Mouse (Mus musculus) C2C12 (cell line): ENCODE results near the gene Dram1. TPM values are rescaled to one million over a fixed set of nuclear protein-coding genes. Genes with fewer than 3 reads are reported as not detected.

Experiments
- H3K27me3 ChIP-seq: one replicate; pipeline ENCODE4 v1.6.1; 2011; ENCODE audit not compliant: control insufficient read depth, insufficient read depth, insufficient read length
- H3K36me3 ChIP-seq: one replicate; pipeline ENCODE4 v1.6.1; 2011; ENCODE audit not compliant: control insufficient read depth, insufficient read depth
- H3K4me3 ChIP-seq: one replicate; pipeline ENCODE4 v1.5.1; 2011; ENCODE audit warnings: mild to moderate bottlenecking, control low read depth; ENCODE audit not compliant: poor library complexity, insufficient read depth, severe bottlenecking
- H3K79me2 ChIP-seq: one replicate; pipeline ENCODE4 v1.6.1; 2011; ENCODE audit not compliant: control insufficient read depth, insufficient read depth
- H3K79me3 ChIP-seq: one replicate; pipeline ENCODE4 v1.6.1; 2011; ENCODE audit warnings: low read depth, control low read depth
- H3ac ChIP-seq: one replicate; pipeline ENCODE3; 2011; ENCODE audit warnings: low read depth; ENCODE audit not compliant: control insufficient read depth, insufficient read length
- CEBPB ChIP-seq: IDR thresholded peaks from one replicate; pipeline ENCODE4 v1.6.1; 2011; ENCODE audit warnings: low read depth, mild to moderate bottlenecking, control low read depth, moderate library complexity
- CTCF ChIP-seq: IDR thresholded peaks from one replicate; pipeline ENCODE4 v1.5.1; 2011; ENCODE audit not compliant: control insufficient read depth, insufficient read depth, insufficient read length
- FOSL1 ChIP-seq: IDR thresholded peaks from one replicate; pipeline ENCODE4 v1.8.0; 2011; ENCODE audit warnings: mild to moderate bottlenecking, low read length; ENCODE audit not compliant: poor library complexity, insufficient read depth, severe bottlenecking
- MAX ChIP-seq: IDR thresholded peaks from one replicate; pipeline ENCODE4 v1.6.1; 2011; ENCODE audit warnings: mild to moderate bottlenecking, control low read depth
- MYOD1 ChIP-seq: IDR thresholded peaks from one replicate; pipeline ENCODE4 v1.6.1; 2011; ENCODE audit warnings: low read depth; ENCODE audit not compliant: control insufficient read depth, insufficient read length
- MYOG ChIP-seq: IDR thresholded peaks from one replicate; pipeline ENCODE4 v1.6.1; 2011; ENCODE audit not compliant: control insufficient read depth, insufficient read length; ENCODE audit errors: extremely low read depth
- USF1 ChIP-seq: IDR thresholded peaks from one replicate; pipeline ENCODE4 v1.6.1; 2011; ENCODE audit warnings: low read depth, mild to moderate bottlenecking, control low read depth, moderate library complexity
- polyA plus RNA-seq: library from polyadenylated mRNA; unstranded; fragments of >200 nt; fragmentation: generic; extraction: Trizol; gene quantifications from one replicate; pipeline ENCODE4 v1.2.1, GENCODE M21; 2012; ENCODE audit warnings: missing spikeins

Dram1 gene
- polyA plus RNA-seq, 1 experiment, result 1.7 TPM

DNA sequence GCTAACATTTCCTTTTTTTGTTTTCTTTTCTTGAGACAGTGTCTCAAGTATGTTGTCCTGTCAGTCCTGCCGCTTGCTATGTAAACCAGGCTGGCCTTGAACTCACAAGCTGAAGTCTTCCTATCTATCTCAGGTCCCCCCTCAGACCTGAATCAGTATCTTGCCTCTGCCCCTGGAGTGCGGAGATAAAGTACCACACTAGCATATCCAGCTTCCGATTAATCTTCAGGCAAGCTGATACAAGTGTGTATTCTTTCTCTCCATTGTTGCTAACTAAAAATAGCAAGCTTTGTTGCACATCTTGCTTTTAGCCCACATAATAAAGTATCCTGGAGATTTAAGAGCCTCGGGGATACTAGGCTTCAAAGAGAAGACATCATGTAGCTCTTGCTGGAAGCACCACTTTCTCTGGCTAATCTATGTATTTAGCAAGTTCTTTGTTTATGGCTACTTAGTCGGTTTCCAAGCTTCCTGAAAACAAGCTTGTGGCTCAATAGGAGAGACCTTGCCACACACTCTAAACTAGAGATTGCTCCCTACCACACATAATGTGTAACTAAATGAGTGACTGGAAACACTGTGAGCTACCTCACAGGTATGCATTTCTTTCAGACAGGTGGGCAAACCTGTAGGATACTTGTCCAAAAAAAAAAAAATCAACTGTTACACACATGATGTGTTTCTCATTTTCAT is 27.3 kb downstream of the Dram1 start:
- Histone ChIP-seq H3K36me3 (no peaks in the 10 kb centered on the region), H3K79me3 (no peaks in the 10 kb centered on the region), H3K79me2 (no peaks in the 10 kb centered on the region), H3K4me3 (no peak overlapping the region), H3ac (no peak overlapping the region), H3K27me3 (no peaks in the 10 kb centered on the region)
- no peak for TF ChIP-seq CEBPB
- TF ChIP-seq CTCF, result no peak
- TF ChIP-seq MYOD1, result no peak
- TF ChIP-seq MAX, result no peak
- TF ChIP-seq USF1, result no peak
- TF ChIP-seq FOSL1, result no peak
- no peak for TF ChIP-seq MYOG

DNA sequence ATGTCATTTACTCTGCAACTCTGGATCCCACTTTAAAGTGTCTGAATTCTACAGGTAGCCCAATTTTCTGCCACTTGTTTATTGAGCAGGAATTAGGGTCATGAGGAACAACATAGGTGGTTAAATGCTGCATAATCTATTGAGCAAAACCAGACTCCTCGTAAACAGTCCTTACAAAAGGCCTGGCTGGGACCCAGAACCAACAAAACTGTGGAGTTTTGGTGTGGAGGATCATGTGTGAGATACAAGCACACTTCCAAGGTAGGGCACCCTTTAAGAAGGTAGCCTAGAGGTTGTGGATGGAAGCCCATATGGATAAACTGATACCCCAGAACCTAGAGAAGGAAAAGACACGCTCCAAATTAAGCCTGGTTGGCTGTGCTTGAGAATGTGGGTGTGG is 28.2 kb downstream of the Dram1 start:
- no peaks in the 10 kb centered on the region for H3K27me3 ChIP-seq
- no peaks in the 10 kb centered on the region for H3K36me3 ChIP-seq
- H3K79me2 ChIP-seq, result no peaks in the 10 kb centered on the region
- no peak for TF ChIP-seq CTCF
- TF ChIP-seq CEBPB, result no peak
- no peak for TF ChIP-seq FOSL1
- no peak for TF ChIP-seq MYOD1
- no peak for TF ChIP-seq MYOG
- no peak for TF ChIP-seq USF1
- no peak for TF ChIP-seq MAX
- no peak overlapping the region for H3K4me3 ChIP-seq
- no peaks in the 10 kb centered on the region for H3K79me3 ChIP-seq
- no peak overlapping the region for H3ac ChIP-seq

DNA sequence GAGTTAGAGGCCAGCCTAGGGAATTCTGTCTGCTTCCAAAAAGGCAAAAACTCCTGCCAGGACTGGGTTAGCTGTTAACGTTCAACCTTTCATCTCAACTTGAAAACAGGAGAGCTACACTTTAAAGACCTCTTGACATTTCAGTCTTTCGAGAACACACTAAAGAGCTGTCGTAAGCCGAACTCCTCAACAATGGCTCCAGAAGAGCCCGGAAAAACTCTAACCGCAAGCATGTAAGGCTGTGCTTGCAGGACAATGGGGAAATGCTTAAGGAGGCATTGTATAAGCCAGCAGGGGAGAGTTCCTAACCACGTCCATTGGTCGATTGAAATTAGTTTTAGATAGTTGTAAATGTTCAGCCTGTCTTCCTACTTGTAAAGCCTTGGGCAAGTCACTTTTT is 29.1 kb downstream of the Dram1 start:
- no peaks in the 10 kb centered on the region for H3K27me3 ChIP-seq
- no peaks in the 10 kb centered on the region for H3K36me3 ChIP-seq
- TF ChIP-seq CTCF, result no peak
- H3K79me3 ChIP-seq, result no peaks in the 10 kb centered on the region
- no peak overlapping the region for H3K4me3 ChIP-seq
- H3ac ChIP-seq, result no peak overlapping the region
- no peaks in the 10 kb centered on the region for H3K79me2 ChIP-seq

GRCm38 (mm10) chr10:88346454-88347245 is 32.2 kb downstream of the Dram1 start:
- Histone ChIP-seq H3K79me2 (no peaks in the 10 kb centered on the region), H3K27me3 (no peaks in the 10 kb centered on the region), H3K36me3 (no peaks in the 10 kb centered on the region), H3K79me3 (no peaks in the 10 kb centered on the region), H3ac (no peak overlapping the region), H3K4me3 (no peak overlapping the region)
- TF ChIP-seq CTCF, result no peak

DNA sequence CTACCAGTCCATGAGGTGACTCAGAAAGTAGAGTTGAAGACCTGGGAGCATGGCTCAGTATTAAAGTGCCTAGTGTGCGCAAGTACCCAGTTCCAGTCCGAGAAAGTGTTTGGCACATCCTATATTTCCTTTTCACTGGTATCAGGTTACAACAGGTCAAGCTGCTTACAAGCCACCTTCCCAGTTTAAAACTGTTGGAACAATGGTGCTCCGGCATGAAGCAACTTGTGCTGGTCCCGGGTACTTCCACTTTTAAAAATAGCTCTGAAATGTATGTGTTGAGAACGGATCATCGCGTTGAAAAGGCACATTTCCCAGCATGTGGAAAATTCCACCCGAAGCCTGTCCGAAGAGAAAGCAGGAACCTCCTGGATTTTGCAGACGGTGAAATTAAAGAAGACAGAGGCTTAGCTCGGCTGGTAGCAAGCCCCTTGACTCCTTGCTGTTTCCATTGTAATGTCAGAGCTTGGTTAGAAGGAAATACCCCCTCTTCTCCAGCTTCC is 32.9 kb downstream of the Dram1 start:
- Histone ChIP-seq H3K4me3 (no peak overlapping the region), H3K36me3 (no peaks in the 10 kb centered on the region), H3K79me2 (no peaks in the 10 kb centered on the region), H3K27me3 (no peaks in the 10 kb centered on the region), H3ac (no peak overlapping the region), H3K79me3 (no peaks in the 10 kb centered on the region)
- TF ChIP-seq CEBPB (no peak), FOSL1 (no peak), MYOG (no peak), USF1 (no peak), CTCF (no peak), MYOD1 (no peak)

- TF ChIP-seq MAX, result no peak
- TF ChIP-seq MYOG, result no peak
- no peak for TF ChIP-seq USF1
- no peaks in the 10 kb centered on the region for H3K27me3 ChIP-seq
Measured at GRCm38 (mm10) chr10:88341368-88341767, 37.5 kb downstream of the Dram1 start.

More at GRCm38 (mm10) chr10:88341368-88341767, 37.5 kb downstream of the Dram1 start:
- Histone ChIP-seq H3K4me3 (no peak overlapping the region), H3K79me2 (no peaks in the 10 kb centered on the region), H3K36me3 (no peaks in the 10 kb centered on the region), H3ac (no peak overlapping the region), H3K79me3 (no peaks in the 10 kb centered on the region)
